Mouse (Mus musculus) naive thymus-derived CD4-positive, alpha-beta T cell, adult 2 months (primary cell): ENCODE results near the gene Slamf9.

Experiments used
- DNase-seq: peaks from one replicate; pipeline ENCODE4 v3.0.0-alpha.2; 2011; ENCODE audit warnings: low read depth

The Slamf9 gene

GRCm38 (mm10) chr1:172490261-172490661 is 15.1 kb downstream of the Slamf9 start:
- DNase-seq, result peak; percentile 83

GRCm38 (mm10) chr1:172492047-172492446 is 16.9 kb downstream of the Slamf9 start:
- DNase-seq, result no peak

GRCm38 (mm10) chr1:172493516-172493915 is 18.4 kb downstream of the Slamf9 start:
- no peak for DNase-seq

- no peak for DNase-seq
These were observed 20.9 kb downstream of the Slamf9 start for GRCm38 (mm10) chr1:172496030-172496429.

- DNase-seq, result no peak
These were observed 22.3 kb downstream of the Slamf9 start for GRCm38 (mm10) chr1:172497428-172497827.

- peak; percentile 66 for DNase-seq
These were observed 24.7 kb downstream of the Slamf9 start, which contains the start of gene Tagln2 for GRCm38 (mm10) chr1:172499765-172500441. Tagln2 (plus strand) TSS chr1:172500047.

GRCm38 (mm10) chr1:172500451-172501370 is 25.6 kb downstream of the Slamf9 start:
- DNase-seq, result peak; percentile 58

- peak; percentile 87 for DNase-seq
These were observed 26.4 kb downstream of the Slamf9 start for GRCm38 (mm10) chr1:172501371-172502144.

- DNase-seq, result no peak
These were observed 27.3 kb downstream of the Slamf9 start for GRCm38 (mm10) chr1:172502145-172503110.

- DNase-seq, result no peak
These were observed 28.2 kb downstream of the Slamf9 start for GRCm38 (mm10) chr1:172503111-172503997.

GRCm38 (mm10) chr1:172504756-172505155 is 29.6 kb downstream of the Slamf9 start:
- DNase-seq, result no peak

GRCm38 (mm10) chr1:172507001-172507400 is 31.8 kb downstream of the Slamf9 start:
- no peak for DNase-seq

- no peak for DNase-seq
These were observed 32.5 kb downstream of the Slamf9 start for GRCm38 (mm10) chr1:172507701-172508100.

GRCm38 (mm10) chr1:172508172-172508571 is 33.0 kb downstream of the Slamf9 start:
- DNase-seq, result no peak

- DNase-seq, result no peak
These were observed 34.1 kb downstream of the Slamf9 start for GRCm38 (mm10) chr1:172509235-172509634.

- DNase-seq, result no peak
These were observed 34.8 kb downstream of the Slamf9 start for GRCm38 (mm10) chr1:172509983-172510382.

GRCm38 (mm10) chr1:172510421-172510972 is 35.3 kb downstream of the Slamf9 start:
- no peak for DNase-seq

GRCm38 (mm10) chr1:172512962-172513361 is 37.8 kb downstream of the Slamf9 start:
- peak; percentile 65 for DNase-seq

- peak; percentile 86 for DNase-seq
These were observed 38.5 kb downstream of the Slamf9 start for GRCm38 (mm10) chr1:172513525-172514212.
